Comparison of ENCODE assay signal across 14 mouse cellular contexts in the genomic region with DNA sequence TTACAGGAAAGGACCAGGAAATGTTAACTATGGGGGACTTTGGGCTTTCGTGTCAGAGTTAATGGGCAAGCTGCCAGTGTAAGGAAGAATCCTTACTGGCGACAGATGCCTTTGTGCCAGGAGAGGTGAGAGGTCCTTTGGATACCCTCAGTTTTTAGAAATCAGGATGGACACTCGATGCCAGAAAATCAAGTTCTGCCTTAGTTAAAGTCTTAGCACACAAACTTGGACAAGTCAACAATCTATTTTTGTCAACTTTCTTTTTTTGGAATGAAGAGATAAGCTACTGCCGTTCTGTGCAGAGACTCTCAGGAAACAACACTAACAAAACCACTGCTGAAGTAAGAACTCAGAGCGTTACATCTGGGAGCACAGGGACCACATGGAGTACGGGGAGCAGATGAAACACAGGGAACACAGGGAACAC. TPM values are rescaled to one million over a fixed set of nuclear protein-coding genes. Genes with fewer than 3 reads are reported as not detected.
DNase-seq lines count a peak whose midpoint lies in the region; ATAC-seq and TF ChIP-seq lines count a peak whose summit lies in the region.
"Had no signal": no experiment of that assay in that cellular context is flagged by ENCODE, and none has a peak within 500 bp of the region (broad histone marks: within the 10 kb centered on the region; RNA-seq: fewer than 3 reads in every experiment).

No protein-coding gene starts in this region.

- H3K27ac ChIP-seq in hindbrain, postnatal 0 days, result no peak overlapping the region
- H3K27ac ChIP-seq in hindbrain, embryonic 16.5 days (ENCODE audit: low read depth, low read length), result no peak overlapping the region
- H3K27ac ChIP-seq: hindbrain, embryonic 10.5 days; limb, embryonic 10.5 days; macrophage had no signal

- H3K9me3 ChIP-seq in hindbrain, postnatal 0 days (ENCODE audit: low read length), result no peaks in the 10 kb centered on the region
- H3K9me3 ChIP-seq in hindbrain, embryonic 16.5 days (ENCODE audit: control insufficient read depth, low read length), result no peaks in the 10 kb centered on the region
- H3K9me3 ChIP-seq: hindbrain, embryonic 10.5 days; limb, embryonic 10.5 days had no signal

- DNase-seq in hindbrain, postnatal 0 days (ENCODE audit: low spot score), result peak; percentile 18
- DNase-seq in heart, adult 18-20 months, result peak; percentile 49 to 50
- DNase-seq in heart, postnatal 10 days, result peak; percentile 42 to 45
- peak; percentile 8 to 21 for DNase-seq in kidney, postnatal 4 days
- DNase-seq in B cell, adult 2 months, result no peak
- DNase-seq in thymus, postnatal 4 days, result no peak
- DNase-seq in MN1 (ENCODE audit: low spot score), result no peak
- DNase-seq: spleen, adult 18-20 months had no signal

- H3K4me1 ChIP-seq in hindbrain, postnatal 0 days (ENCODE audit: insufficient read depth, low read length), result no peaks in the 10 kb centered on the region
- no peaks in the 10 kb centered on the region for H3K4me1 ChIP-seq in hindbrain, embryonic 16.5 days (ENCODE audit: control insufficient read depth, insufficient read depth, low read depth, low read length)
- H3K4me1 ChIP-seq: hindbrain, embryonic 10.5 days; limb, embryonic 10.5 days had no signal

- no peaks in the 10 kb centered on the region for H3K27me3 ChIP-seq in hindbrain, postnatal 0 days (ENCODE audit: insufficient read depth, low read length)
- no peaks in the 10 kb centered on the region for H3K27me3 ChIP-seq in hindbrain, embryonic 16.5 days (replicated peaks; ENCODE audit: control insufficient read depth, insufficient read depth, low read length)

- no peak overlapping the region for H3K4me3 ChIP-seq in hindbrain, postnatal 0 days (ENCODE audit: low read length)
- H3K4me3 ChIP-seq in hindbrain, embryonic 16.5 days (ENCODE audit: low read length), result no peak overlapping the region
- H3K4me3 ChIP-seq: erythroblast, embryonic 14.5 days; hindbrain, embryonic 10.5 days; limb, embryonic 10.5 days had no signal

- no peak for ATAC-seq in hindbrain, postnatal 0 days
- no peak for ATAC-seq in hindbrain, embryonic 16.5 days
- ATAC-seq: CD4-positive, CD25-positive, alpha-beta regulatory T cell, adult 4 months had no signal

- no peak overlapping the region for H3K9ac ChIP-seq in hindbrain, postnatal 0 days (replicated peaks; ENCODE audit: low read length)
- no peak overlapping the region for H3K9ac ChIP-seq in hindbrain, embryonic 16.5 days (ENCODE audit: low read depth, low read length)

- no peak overlapping the region for H3K4me2 ChIP-seq in hindbrain, postnatal 0 days (ENCODE audit: low read depth, low read length)
- H3K4me2 ChIP-seq in hindbrain, embryonic 16.5 days (ENCODE audit: low read length), result no peak overlapping the region

- H3K36me3 ChIP-seq in hindbrain, postnatal 0 days (ENCODE audit: insufficient read depth, low read length), result peaks cover 5% of the 10 kb centered on the region; the same call in 1 of the 2 replicates
- H3K36me3 ChIP-seq in hindbrain, embryonic 16.5 days (ENCODE audit: control insufficient read depth, insufficient read depth, low read length), result no peaks in the 10 kb centered on the region; the same call in 1 of the 2 replicates

- TF ChIP-seq CTCF in hindbrain, postnatal 0 days (IDR thresholded peaks at IDR 0.05; ENCODE audit: low read depth), result no peak

- intact Hi-C loops in heart, postnatal 10 days (cut with DNase I), result no loop called here

- WGBS in hindbrain, postnatal 0 days, result 54% methylated on average over 6 of the region's 6 CpGs
- 68% methylated on average over 6 of the region's 6 CpGs for WGBS in hindbrain, embryonic 16.5 days

RNA-seq across cellular contexts. Expression of a gene that starts 58.3 kb away (rescaled TPM):
- 22.0 and 22.9 TPM in 2 replicates for total RNA-seq in hindbrain, postnatal 0 days (2014; rRNA removed)
- polyA plus RNA-seq in hindbrain, postnatal 0 days (2015; fragmentation: Nextera tagmentation; extraction: Ambion mirVana), result 19.1 and 20.1 TPM in 2 replicates
- 22.0 and 24.0 TPM in 2 replicates for polyA plus RNA-seq in hindbrain, embryonic 16.5 days (2015; fragmentation: Nextera tagmentation; extraction: Ambion mirVana)
- total RNA-seq in heart, adult 18-20 months (2021), result 10 to 100 TPM; 28.3 to 29.9 TPM
- total RNA-seq in heart, postnatal 10 days (2021), result 10 to 100 TPM; 29.2 to 31.9 TPM

Comparison
In these comparisons a context has a peak if more than half of its experiments do, and no peak if none do; other contexts are left out.
1. DNase-seq: peak in hindbrain, postnatal 0 days (single experiment), heart, adult 18-20 months (2 of 2), heart, postnatal 10 days (2 of 2) and kidney, postnatal 4 days (2 of 2); none in B cell, adult 2 months (0 of 2), thymus, postnatal 4 days (single experiment) and MN1 (single experiment).